Mouse (Mus musculus): Measurements from ENCODE around the gene Olfr1412. TPM values are rescaled to one million over a fixed set of nuclear protein-coding genes. Genes with fewer than 3 reads are reported as not detected.

Olfr1412 gene
- polyA plus RNA-seq, 1 experiment from 2014 or later, result not detected

DNA sequence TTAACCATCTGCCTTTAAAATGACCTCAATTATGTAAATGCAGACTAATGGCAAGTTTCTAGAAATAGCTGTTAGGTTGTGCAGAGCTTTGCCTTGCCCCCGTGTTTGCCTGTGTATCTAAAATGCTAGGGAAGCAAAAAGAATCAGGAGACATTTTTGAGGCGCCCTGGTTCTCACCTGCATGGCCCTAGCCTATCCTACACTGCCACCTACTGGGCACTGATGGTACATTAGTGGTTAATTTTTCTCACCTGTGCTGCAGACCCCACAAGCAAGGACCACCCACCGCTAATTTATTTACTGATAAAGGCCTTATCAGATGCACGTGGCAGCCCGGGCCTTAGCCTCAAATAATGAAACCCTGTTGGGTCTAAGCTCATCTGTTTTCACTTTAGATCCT, 25.4 kb downstream of the Olfr1412 start:
- no peak for ATAC-seq (replicated peaks; ENCODE audit: insufficient number of reproducible peaks, low FRiP score, low TSS enrichment)
- Histone ChIP-seq H3K27me3 (ENCODE audit: control insufficient read depth, insufficient read depth, low read length) (peaks cover 5% of the 10 kb centered on the region), H3K4me2 (no peak overlapping the region), H3K36me3 (ENCODE audit: control insufficient read depth, insufficient read depth, low read length) (no peaks in the 10 kb centered on the region), H3K4me3 (ENCODE audit: low read depth, low read length) (no peak overlapping the region), H3K27ac (ENCODE audit: low read depth, low read length) (no peak overlapping the region), H3K9ac (ENCODE audit: low read depth, low read length) (no peak overlapping the region), H3K4me1 (ENCODE audit: control insufficient read depth, insufficient read depth, low read length) (no peaks in the 10 kb centered on the region), H3K9me3 (replicated peaks; ENCODE audit: control insufficient read depth, low read length) (no peaks in the 10 kb centered on the region)
- 4% methylated on average over 5 of the region's 5 CpGs for WGBS (ENCODE audit: insufficient replicate concordance)

DNA sequence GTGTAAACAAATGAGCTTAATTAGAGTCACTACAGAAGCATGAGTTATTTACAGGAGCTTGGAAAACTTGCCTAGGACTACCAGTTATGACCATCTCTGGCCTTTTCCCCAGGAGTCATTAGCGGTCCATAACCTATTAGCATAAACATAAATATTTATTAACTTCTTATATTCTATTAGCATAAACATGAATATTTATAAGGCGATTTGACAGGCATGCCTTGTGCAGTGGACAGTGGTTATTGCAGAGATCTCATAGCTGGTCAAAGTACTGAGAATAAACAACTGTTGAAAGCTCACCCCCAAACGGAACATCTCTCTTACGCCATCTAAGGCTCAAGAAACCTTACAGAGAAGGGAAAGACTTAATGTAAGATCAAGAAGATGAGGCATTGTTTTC, 27.6 kb downstream of the Olfr1412 start:
- H3K4me1 ChIP-seq (ENCODE audit: control insufficient read depth, insufficient read depth, low read length), result no peaks in the 10 kb centered on the region
- H3K9ac ChIP-seq (ENCODE audit: low read depth, low read length), result no peak overlapping the region
- WGBS (ENCODE audit: insufficient replicate concordance), result 45% methylated on average over 4 of the region's 4 CpGs
- no peaks in the 10 kb centered on the region for H3K9me3 ChIP-seq (replicated peaks; ENCODE audit: control insufficient read depth, low read length)
- H3K4me3 ChIP-seq (ENCODE audit: low read depth, low read length), result no peak overlapping the region
- H3K36me3 ChIP-seq (ENCODE audit: control insufficient read depth, insufficient read depth, low read length), result no peaks in the 10 kb centered on the region
- no peak for ATAC-seq (replicated peaks; ENCODE audit: insufficient number of reproducible peaks, low FRiP score, low TSS enrichment)
- no peak overlapping the region for H3K4me2 ChIP-seq
- peaks cover 5% of the 10 kb centered on the region for H3K27me3 ChIP-seq (ENCODE audit: control insufficient read depth, insufficient read depth, low read length)
- no peak overlapping the region for H3K27ac ChIP-seq (ENCODE audit: low read depth, low read length)

- H3K4me2 ChIP-seq, result no peak overlapping the region
- 10% methylated on average over 1 of the region's 1 CpGs for WGBS (ENCODE audit: insufficient replicate concordance)
- no peak for ATAC-seq (replicated peaks; ENCODE audit: insufficient number of reproducible peaks, low FRiP score, low TSS enrichment)
- H3K36me3 ChIP-seq (ENCODE audit: control insufficient read depth, insufficient read depth, low read length), result no peaks in the 10 kb centered on the region
- H3K4me1 ChIP-seq (ENCODE audit: control insufficient read depth, insufficient read depth, low read length), result no peaks in the 10 kb centered on the region
- no peak overlapping the region for H3K9ac ChIP-seq (ENCODE audit: low read depth, low read length)
- peaks cover 2% of the 10 kb centered on the region for H3K27me3 ChIP-seq (ENCODE audit: control insufficient read depth, insufficient read depth, low read length)
- no peak overlapping the region for H3K27ac ChIP-seq (ENCODE audit: low read depth, low read length)
- H3K9me3 ChIP-seq (replicated peaks; ENCODE audit: control insufficient read depth, low read length), result no peaks in the 10 kb centered on the region
- H3K4me3 ChIP-seq (ENCODE audit: low read depth, low read length), result no peak overlapping the region
Measured at GRCm38 (mm10) chr1:92614516-92614915, 28.9 kb downstream of the Olfr1412 start.

DNA sequence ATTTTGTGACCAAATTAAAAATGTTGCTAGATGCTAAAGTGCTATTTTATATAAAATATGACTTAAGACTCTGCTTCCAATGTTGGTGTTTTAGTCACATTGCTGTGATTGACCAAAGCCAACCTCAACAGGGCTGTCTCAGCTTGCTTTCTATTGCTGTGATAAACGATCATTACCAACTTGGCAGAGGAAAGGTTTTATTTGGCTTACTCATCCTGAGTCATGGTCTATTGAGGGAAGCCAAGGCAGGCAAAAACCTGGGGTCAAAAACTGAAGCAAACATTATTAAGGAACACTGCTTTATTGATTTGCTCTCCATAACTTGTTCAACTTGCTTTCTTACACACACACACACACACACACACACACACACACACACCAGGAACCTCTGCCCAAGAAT, 30.5 kb downstream of the Olfr1412 start:
- no peaks in the 10 kb centered on the region for H3K4me1 ChIP-seq (ENCODE audit: control insufficient read depth, insufficient read depth, low read length)
- no peak overlapping the region for H3K4me2 ChIP-seq
- H3K36me3 ChIP-seq (ENCODE audit: control insufficient read depth, insufficient read depth, low read length), result no peaks in the 10 kb centered on the region
- no peaks in the 10 kb centered on the region for H3K9me3 ChIP-seq (replicated peaks; ENCODE audit: control insufficient read depth, low read length)
- no peak overlapping the region for H3K4me3 ChIP-seq (ENCODE audit: low read depth, low read length)
- no peak for ATAC-seq (replicated peaks; ENCODE audit: insufficient number of reproducible peaks, low FRiP score, low TSS enrichment)
- H3K9ac ChIP-seq (ENCODE audit: low read depth, low read length), result no peak overlapping the region
- peaks cover 2% of the 10 kb centered on the region; the same call in 1 of the 2 replicates for H3K27me3 ChIP-seq (ENCODE audit: control insufficient read depth, insufficient read depth, low read length)
- no peak overlapping the region for H3K27ac ChIP-seq (ENCODE audit: low read depth, low read length)
- WGBS (ENCODE audit: insufficient replicate concordance), result 71% methylated on average over 1 of the region's 1 CpGs

DNA sequence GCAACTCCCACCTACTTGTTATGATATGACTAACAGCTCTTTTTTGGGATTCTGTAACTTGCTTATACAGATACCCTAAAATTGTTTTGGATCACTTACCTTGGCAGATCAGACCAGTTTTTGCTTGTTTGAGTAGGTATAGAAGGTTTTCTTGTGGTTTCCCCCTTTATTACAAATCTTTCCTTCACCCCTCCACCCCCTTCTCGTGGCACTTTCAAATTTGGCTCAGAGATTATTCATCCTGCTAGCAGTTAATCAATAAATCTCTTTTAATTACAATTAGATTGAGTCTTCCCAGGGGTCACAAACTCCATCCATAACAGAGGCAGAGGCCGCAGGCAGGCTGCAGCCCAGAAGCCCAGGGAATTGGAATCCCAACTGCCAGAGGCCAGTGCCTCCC, 31.9 kb downstream of the Olfr1412 start, which contains the start of gene Olfr12:
Gene Olfr12, plus strand, starts transcription at position 301 of the 400 bp plus-strand sequence.
- H3K36me3 ChIP-seq (ENCODE audit: control insufficient read depth, insufficient read depth, low read length), result no peaks in the 10 kb centered on the region
- no peak for ATAC-seq (replicated peaks; ENCODE audit: insufficient number of reproducible peaks, low FRiP score, low TSS enrichment)
- H3K4me1 ChIP-seq (ENCODE audit: control insufficient read depth, insufficient read depth, low read length), result no peaks in the 10 kb centered on the region
- H3K9ac ChIP-seq (ENCODE audit: low read depth, low read length), result no peak within 1 kb of the TSS
- H3K27ac ChIP-seq (ENCODE audit: low read depth, low read length), result no peak within 1 kb of the TSS
- 63% methylated on average over 2 of the region's 2 CpGs for WGBS (ENCODE audit: insufficient replicate concordance)
- H3K9me3 ChIP-seq (replicated peaks; ENCODE audit: control insufficient read depth, low read length), result no peaks in the 10 kb centered on the region
- H3K27me3 ChIP-seq (ENCODE audit: control insufficient read depth, insufficient read depth, low read length), result no peaks in the 10 kb centered on the region
- no peak within 1 kb of the TSS for H3K4me2 ChIP-seq
- no peak within 1 kb of the TSS for H3K4me3 ChIP-seq (ENCODE audit: low read depth, low read length)

DNA sequence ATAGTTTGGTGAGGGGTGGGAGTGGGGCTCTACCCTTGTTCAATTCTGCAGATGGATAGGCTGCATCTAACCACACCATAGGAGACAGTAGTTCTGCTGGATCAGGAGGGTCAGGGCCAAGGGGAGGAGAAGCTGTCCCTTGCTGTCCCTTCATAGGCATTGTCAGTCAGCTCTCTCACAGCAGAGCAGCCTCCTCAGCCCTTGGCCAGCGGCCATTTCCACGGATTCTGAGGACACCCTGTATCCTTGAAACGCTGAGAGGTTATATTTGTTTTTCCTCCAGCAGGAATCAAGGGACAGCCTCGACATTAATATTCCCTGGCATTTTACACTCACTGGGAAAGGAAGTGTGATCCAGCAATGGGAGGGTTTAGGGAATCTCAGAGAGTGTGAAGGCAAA, 32.8 kb downstream of the Olfr1412 start:
- Histone ChIP-seq H3K4me3 (ENCODE audit: low read depth, low read length) (no peak overlapping the region), H3K27me3 (ENCODE audit: control insufficient read depth, insufficient read depth, low read length) (no peaks in the 10 kb centered on the region), H3K27ac (ENCODE audit: low read depth, low read length) (no peak overlapping the region), H3K4me1 (ENCODE audit: control insufficient read depth, insufficient read depth, low read length) (no peaks in the 10 kb centered on the region), H3K4me2 (no peak overlapping the region), H3K9me3 (replicated peaks; ENCODE audit: control insufficient read depth, low read length) (no peaks in the 10 kb centered on the region), H3K36me3 (ENCODE audit: control insufficient read depth, insufficient read depth, low read length) (no peaks in the 10 kb centered on the region), H3K9ac (ENCODE audit: low read depth, low read length) (no peak overlapping the region)
- ATAC-seq (replicated peaks; ENCODE audit: insufficient number of reproducible peaks, low FRiP score, low TSS enrichment), result no peak
- WGBS (ENCODE audit: insufficient replicate concordance), result 52% methylated on average over 4 of the region's 4 CpGs

DNA sequence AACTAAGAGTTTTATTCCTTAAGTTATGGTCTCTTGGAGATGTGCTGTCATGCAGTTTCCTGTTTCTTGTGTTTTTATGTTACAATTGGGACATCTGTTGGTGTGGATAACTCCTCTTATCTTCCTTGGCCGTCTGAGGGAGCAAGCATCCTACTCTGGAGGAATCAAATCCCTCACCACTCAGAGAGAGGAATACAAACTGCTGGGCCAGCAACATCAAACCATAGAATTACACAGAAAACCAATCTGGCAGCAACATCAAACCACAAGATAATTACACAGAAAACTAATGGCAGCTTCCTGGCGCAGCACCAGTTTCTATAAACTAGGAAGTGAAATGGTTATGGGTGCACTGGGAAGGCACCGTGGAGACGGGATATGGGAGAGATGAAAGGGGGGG, 42.6 kb downstream of the Olfr1412 start:
- 62% methylated on average over 4 of the region's 4 CpGs for WGBS (ENCODE audit: insufficient replicate concordance)
- H3K27me3 ChIP-seq (ENCODE audit: control insufficient read depth, insufficient read depth, low read length), result no peaks in the 10 kb centered on the region
- no peak overlapping the region for H3K4me2 ChIP-seq
- no peaks in the 10 kb centered on the region for H3K36me3 ChIP-seq (ENCODE audit: control insufficient read depth, insufficient read depth, low read length)
- H3K27ac ChIP-seq (ENCODE audit: low read depth, low read length), result no peak overlapping the region
- no peaks in the 10 kb centered on the region for H3K9me3 ChIP-seq (replicated peaks; ENCODE audit: control insufficient read depth, low read length)
- no peak for ATAC-seq (replicated peaks; ENCODE audit: insufficient number of reproducible peaks, low FRiP score, low TSS enrichment)
- H3K9ac ChIP-seq (ENCODE audit: low read depth, low read length), result no peak overlapping the region
- H3K4me1 ChIP-seq (ENCODE audit: control insufficient read depth, insufficient read depth, low read length), result no peaks in the 10 kb centered on the region
- no peak overlapping the region for H3K4me3 ChIP-seq (ENCODE audit: low read depth, low read length)

DNA sequence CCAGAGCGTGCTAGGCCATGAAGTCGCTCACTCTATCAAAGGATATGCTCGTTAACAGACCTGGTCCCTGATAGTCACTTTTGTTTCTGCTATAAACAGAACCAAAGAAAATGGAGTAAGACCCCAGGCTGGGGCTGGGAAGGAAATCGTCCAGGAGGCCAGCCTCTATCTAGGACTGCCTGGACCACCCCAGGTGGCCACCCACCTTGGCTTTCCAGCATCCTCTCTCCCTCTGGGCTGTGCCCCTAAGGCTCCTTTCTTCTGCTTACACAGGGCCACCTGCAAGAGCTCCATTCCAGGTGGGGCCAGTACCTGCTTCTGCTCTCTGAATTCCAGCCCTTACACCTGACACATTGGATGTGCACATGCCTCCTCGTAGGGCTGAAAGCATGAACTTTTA, 46.6 kb downstream of the Olfr1412 start:
- WGBS (ENCODE audit: insufficient replicate concordance), result 70% methylated on average over 5 of the region's 5 CpGs
- Histone ChIP-seq H3K4me2 (no peak overlapping the region), H3K27ac (ENCODE audit: low read depth, low read length) (no peak overlapping the region), H3K27me3 (ENCODE audit: control insufficient read depth, insufficient read depth, low read length) (no peaks in the 10 kb centered on the region), H3K9me3 (replicated peaks; ENCODE audit: control insufficient read depth, low read length) (no peaks in the 10 kb centered on the region), H3K9ac (ENCODE audit: low read depth, low read length) (no peak overlapping the region), H3K4me1 (ENCODE audit: control insufficient read depth, insufficient read depth, low read length) (no peaks in the 10 kb centered on the region), H3K36me3 (ENCODE audit: control insufficient read depth, insufficient read depth, low read length) (peaks cover 3% of the 10 kb centered on the region), H3K4me3 (ENCODE audit: low read depth, low read length) (no peak overlapping the region)
- no peak for ATAC-seq (replicated peaks; ENCODE audit: insufficient number of reproducible peaks, low FRiP score, low TSS enrichment)

- H3K36me3 ChIP-seq (ENCODE audit: control insufficient read depth, insufficient read depth, low read length), result peaks cover 3% of the 10 kb centered on the region
- no peaks in the 10 kb centered on the region for H3K27me3 ChIP-seq (ENCODE audit: control insufficient read depth, insufficient read depth, low read length)
- H3K27ac ChIP-seq (ENCODE audit: low read depth, low read length), result no peak overlapping the region
- 63% methylated on average over 6 of the region's 6 CpGs for WGBS (ENCODE audit: insufficient replicate concordance)
- H3K4me3 ChIP-seq (ENCODE audit: low read depth, low read length), result no peak overlapping the region
- no peak overlapping the region for H3K4me2 ChIP-seq
- no peak overlapping the region for H3K9ac ChIP-seq (ENCODE audit: low read depth, low read length)
- ATAC-seq (replicated peaks; ENCODE audit: insufficient number of reproducible peaks, low FRiP score, low TSS enrichment), result no peak
- no peaks in the 10 kb centered on the region for H3K9me3 ChIP-seq (replicated peaks; ENCODE audit: control insufficient read depth, low read length)
- H3K4me1 ChIP-seq (ENCODE audit: control insufficient read depth, insufficient read depth, low read length), result no peaks in the 10 kb centered on the region
Measured at GRCm38 (mm10) chr1:92632948-92633347, 47.4 kb downstream of the Olfr1412 start.

Measured in heart, embryonic 11.5 days (tissue).